Mouse (Mus musculus) right cerebral cortex, postnatal 4 days (tissue): ENCODE results near the gene Pard3b.

ENCODE experiments used
- DNase-seq: peaks from one replicate; pipeline ENCODE4 v3.0.0-alpha.2; 2022

The Pard3b gene

GRCm38 (mm10) chr1:61638347-61639111 lies at the start of gene Pard3b:
Pard3b (plus strand) TSS chr1:61638824.
- DNase-seq = peak; percentile 49

GRCm38 (mm10) chr1:61616176-61616575 lies 22.4 kb upstream of the Pard3b start:
- no peak for DNase-seq

GRCm38 (mm10) chr1:61620651-61621050 lies 18.0 kb upstream of the Pard3b start:
- no peak for DNase-seq

- no peak for DNase-seq
These were observed 8.8 kb upstream of the Pard3b start for GRCm38 (mm10) chr1:61629857-61630256.

GRCm38 (mm10) chr1:61639114-61640093 lies 780 bp downstream of the Pard3b start:
- DNase-seq = peak; percentile 12

- no peak for DNase-seq
These were observed 3.3 kb downstream of the Pard3b start for GRCm38 (mm10) chr1:61641880-61642279.

- DNase-seq = no peak
These were observed 6.4 kb downstream of the Pard3b start for GRCm38 (mm10) chr1:61645062-61645461.

- DNase-seq = no peak
These were observed 11.3 kb downstream of the Pard3b start for GRCm38 (mm10) chr1:61649964-61650363.

GRCm38 (mm10) chr1:61651454-61652271 lies 13.0 kb downstream of the Pard3b start:
- DNase-seq = no peak

- DNase-seq = no peak
These were observed 19.1 kb downstream of the Pard3b start for GRCm38 (mm10) chr1:61657760-61658159.

- DNase-seq = no peak
These were observed 21.3 kb downstream of the Pard3b start for GRCm38 (mm10) chr1:61659931-61660330.

- no peak for DNase-seq
These were observed 46.7 kb downstream of the Pard3b start for GRCm38 (mm10) chr1:61685221-61685814.

GRCm38 (mm10) chr1:61685921-61686320 lies 47.3 kb downstream of the Pard3b start:
- DNase-seq = no peak

GRCm38 (mm10) chr1:61688301-61688700 lies 49.7 kb downstream of the Pard3b start:
- no peak for DNase-seq

GRCm38 (mm10) chr1:61698462-61699218 lies 60.0 kb downstream of the Pard3b start:
- DNase-seq = no peak

GRCm38 (mm10) chr1:61709812-61710211 lies 71.2 kb downstream of the Pard3b start:
- DNase-seq = no peak

GRCm38 (mm10) chr1:61711523-61711922 lies 72.9 kb downstream of the Pard3b start:
- DNase-seq = no peak

GRCm38 (mm10) chr1:61729654-61730053 lies 91.0 kb downstream of the Pard3b start:
- DNase-seq = no peak

- DNase-seq = no peak
These were observed 97.9 kb downstream of the Pard3b start for GRCm38 (mm10) chr1:61736550-61736949.

GRCm38 (mm10) chr1:61742831-61743230 lies 104.2 kb downstream of the Pard3b start:
- no peak for DNase-seq

- DNase-seq = no peak
These were observed 108.9 kb downstream of the Pard3b start for GRCm38 (mm10) chr1:61747481-61747880.

GRCm38 (mm10) chr1:61751008-61751407 lies 112.4 kb downstream of the Pard3b start:
- DNase-seq = no peak
